Mouse (Mus musculus) lung, postnatal 36 days (tissue): Measurements from ENCODE around the gene Ccin.

Experiments used
- DNase-seq: peaks from one replicate; pipeline ENCODE4 v3.0.0; 2022; ENCODE audit warnings: mixed read lengths

The Ccin gene

DNA sequence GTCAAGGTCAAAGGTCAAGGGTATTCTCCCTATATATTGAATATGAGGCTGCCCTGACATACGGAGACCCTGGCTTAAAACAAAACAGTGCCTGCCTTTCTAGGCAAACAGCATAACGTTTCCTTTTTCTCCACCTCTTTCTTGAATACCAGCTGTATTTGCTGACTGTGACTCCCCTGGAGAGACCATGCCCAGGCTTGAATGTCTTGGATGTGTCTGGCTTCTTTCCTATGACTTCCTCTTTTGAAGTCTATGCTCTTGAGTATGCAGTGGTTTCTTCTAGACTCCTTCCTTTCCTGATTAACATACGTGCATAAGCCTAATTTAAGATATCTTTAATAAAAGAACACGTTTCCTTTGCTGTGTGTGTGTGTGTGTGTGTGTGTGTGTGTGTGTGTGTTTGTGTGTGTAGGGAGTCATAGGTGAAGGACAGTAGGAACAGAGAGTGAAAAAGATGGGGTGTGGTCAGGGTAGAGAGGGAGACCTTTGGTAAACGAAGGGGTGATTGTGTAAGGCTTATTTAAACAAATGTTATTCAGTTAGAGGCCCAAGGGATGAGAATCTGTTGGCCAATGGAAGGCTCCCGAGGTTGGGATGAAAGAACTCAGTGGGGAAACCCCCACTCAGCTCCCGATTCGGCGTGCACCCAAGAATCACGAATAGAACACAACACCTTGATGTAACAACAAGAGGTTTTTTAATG, 8.2 kb upstream of the Ccin start:
- DNase-seq, result peak; percentile 22

- peak; percentile 16 for DNase-seq
Measured at GRCm38 (mm10) chr4:43976223-43976740, 7.0 kb upstream of the Ccin start.

GRCm38 (mm10) chr4:43978521-43979443, 4.5 kb upstream of the Ccin start:
- DNase-seq, result peak; percentile 14

- DNase-seq, result peak; percentile 80
Measured at GRCm38 (mm10) chr4:43979746-43980145, 3.5 kb upstream of the Ccin start.

GRCm38 (mm10) chr4:43980236-43980635, 3.0 kb upstream of the Ccin start:
- DNase-seq, result no peak

DNA sequence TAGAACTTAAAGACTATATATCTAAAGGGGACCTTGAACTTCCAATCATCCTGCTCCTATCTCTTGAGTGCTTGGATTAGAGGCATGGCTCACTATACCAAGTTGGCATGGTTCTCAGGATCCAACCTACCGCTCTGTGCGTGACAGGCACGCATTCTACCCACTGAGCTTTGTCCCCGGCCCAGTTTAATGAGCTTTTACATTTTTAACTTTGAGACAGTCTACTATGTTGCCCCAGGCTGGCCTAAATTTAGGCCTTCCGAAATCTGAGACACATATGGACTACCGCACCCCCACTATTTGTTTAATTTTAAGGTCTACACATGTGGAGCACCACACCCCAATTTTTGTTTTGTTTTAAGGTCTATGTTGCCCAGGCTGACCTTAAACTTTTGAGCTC, 2.4 kb upstream of the Ccin start:
- no peak for DNase-seq

DNA sequence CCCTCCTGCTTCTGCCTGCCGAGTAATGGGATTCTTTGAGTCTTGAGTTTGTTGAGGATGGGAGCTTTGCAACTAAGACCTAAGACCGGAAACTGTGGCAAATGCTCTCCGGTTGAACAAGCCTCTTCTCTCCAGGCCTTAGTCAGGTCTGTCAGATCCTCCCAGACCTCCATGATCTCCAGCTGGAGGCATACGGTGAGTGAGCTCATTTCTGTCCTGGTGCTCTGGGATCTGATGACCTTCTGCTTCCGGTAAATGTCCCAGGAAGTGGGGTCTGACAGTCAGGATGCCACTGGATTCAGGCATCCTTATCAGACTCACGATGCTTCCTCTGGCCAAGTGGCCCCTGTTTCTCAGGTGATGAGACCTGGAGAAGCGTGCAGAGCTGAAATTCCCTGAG, 2.0 kb upstream of the Ccin start:
- DNase-seq, result no peak

- DNase-seq, result peak; percentile 96
Measured at GRCm38 (mm10) chr4:43982053-43982732, 1.1 kb upstream of the Ccin start.

- DNase-seq, result no peak
Measured at GRCm38 (mm10) chr4:43983756-43984155, 473 bp downstream of the Ccin start.

GRCm38 (mm10) chr4:43984326-43984725, 1.0 kb downstream of the Ccin start:
- no peak for DNase-seq

DNA sequence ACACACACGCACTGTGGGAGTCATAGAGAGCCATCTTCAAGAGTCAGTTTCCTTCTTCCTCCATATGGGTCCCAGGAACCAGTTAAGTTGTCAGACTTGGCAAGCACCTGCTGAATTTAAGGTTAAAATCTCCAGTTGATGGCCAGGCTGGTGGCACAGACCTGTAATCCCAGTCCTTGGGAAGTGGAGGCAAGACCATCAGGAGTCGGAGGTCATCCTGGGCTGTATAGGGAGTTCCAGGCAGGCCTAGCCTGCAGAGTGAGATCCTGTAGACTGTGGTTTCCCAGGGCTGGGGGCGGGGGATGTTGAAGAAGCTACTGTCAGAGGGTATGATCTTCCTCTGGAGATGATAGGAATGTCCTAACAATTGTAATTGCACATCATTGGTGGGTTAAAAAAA, 5.7 kb downstream of the Ccin start:
- no peak for DNase-seq

GRCm38 (mm10) chr4:43993072-43993471, 9.8 kb downstream of the Ccin start:
- no peak for DNase-seq

- DNase-seq, result no peak
Measured at GRCm38 (mm10) chr4:43994342-43994741, 11.1 kb downstream of the Ccin start.

DNA sequence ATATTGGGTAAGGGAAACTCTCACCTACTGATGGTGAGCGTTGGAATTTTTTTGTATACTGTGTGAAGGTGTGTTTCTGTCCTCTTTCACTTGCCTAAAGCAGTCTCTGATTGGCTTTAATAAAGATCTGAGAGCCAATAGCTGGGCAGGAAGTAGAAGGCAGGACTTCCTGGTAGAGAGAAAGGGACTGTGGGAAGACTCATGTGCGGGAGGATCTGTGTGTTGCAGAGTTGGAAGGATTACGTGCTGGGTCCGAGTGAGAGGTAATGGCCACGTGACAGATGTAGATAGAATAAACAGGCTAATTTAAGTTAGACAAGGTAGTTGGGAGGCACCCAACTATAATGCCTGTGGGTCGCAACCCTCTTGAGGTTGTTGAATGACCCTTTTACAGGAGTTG, 20.3 kb downstream of the Ccin start:
- peak; percentile 38 for DNase-seq

GRCm38 (mm10) chr4:44004126-44004525, 20.8 kb downstream of the Ccin start, which contains the start of gene Clta:
Gene Clta (plus strand): TSS chr4:44004452.
- DNase-seq, result no peak

- no peak for DNase-seq
Measured at GRCm38 (mm10) chr4:44004623-44005409, 21.5 kb downstream of the Ccin start.

- DNase-seq, result no peak
Measured at GRCm38 (mm10) chr4:44010176-44010575, 26.9 kb downstream of the Ccin start.

GRCm38 (mm10) chr4:44010893-44011292, 27.6 kb downstream of the Ccin start:
- DNase-seq, result no peak

- no peak for DNase-seq
Measured at GRCm38 (mm10) chr4:44011799-44012198, 28.5 kb downstream of the Ccin start.

DNA sequence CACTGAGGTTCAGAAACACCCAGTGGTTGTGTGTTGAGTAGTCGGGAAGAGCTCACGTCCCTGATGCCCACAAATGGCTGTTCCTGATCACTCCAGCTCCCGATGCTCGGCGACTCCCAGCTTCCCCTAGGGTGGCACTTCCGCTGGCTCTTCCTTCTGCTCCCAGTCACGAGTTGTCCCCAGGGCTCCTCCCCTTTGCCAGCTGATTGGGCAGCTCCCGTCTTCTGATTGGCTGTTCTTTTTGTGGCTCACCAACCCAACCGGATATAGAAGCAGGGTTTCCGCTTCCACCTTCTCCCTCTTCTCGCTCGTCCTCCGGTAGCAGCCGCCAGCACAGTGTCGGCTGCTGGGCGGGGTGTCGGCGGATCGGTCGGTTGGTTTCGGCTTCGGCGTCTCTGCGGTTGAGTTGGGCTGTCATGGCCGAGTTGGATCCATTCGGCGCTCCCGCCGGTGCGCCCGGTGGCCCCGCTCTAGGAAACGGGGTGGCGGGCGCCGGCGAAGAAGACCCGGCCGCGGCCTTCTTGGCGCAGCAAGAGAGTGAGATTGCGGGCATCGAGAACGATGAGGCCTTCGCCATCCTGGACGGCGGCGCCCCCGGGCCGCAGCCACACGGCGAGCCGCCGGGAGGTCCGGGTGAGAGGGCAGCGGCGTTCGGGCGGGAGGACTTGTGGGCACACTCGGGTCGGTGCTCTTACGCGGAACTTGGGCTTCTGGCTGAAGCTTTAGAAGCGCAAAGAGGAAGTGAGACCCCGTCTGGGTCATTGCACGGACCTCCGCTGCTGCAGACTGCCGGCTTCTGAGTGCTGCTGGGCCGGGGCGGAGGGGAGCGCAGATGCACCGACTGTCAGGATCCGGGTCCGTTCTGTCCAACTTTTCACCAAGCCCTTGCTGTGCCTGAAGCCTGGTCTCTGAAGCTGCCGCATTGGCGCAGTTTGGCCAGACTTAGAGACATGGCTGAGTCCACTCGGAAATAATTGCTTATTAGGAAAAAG, 29.4 kb downstream of the Ccin start:
- DNase-seq, result peak; percentile 97
